Mouse (Mus musculus) heart, adult 2 months (tissue): ENCODE measurements around the gene Clba1. TPM values are rescaled to one million over a fixed set of nuclear protein-coding genes. Genes with fewer than 3 reads are reported as not detected.

ENCODE experiments used
- DNase-seq, 2 experiments: peaks; one replicate each; pipeline ENCODE4 v3.0.0; 2021
- H3K27ac ChIP-seq: fragments of 200-600 bp; 2 replicates; pipeline ENCODE4 v1.8.1; 2022
- H3K27me3 ChIP-seq: fragments of 200-500 bp; 2 replicates; pipeline ENCODE4 v1.6.1; 2012; ENCODE audit warnings: mild to moderate bottlenecking, low read length, inconsistent platforms, mixed read lengths; ENCODE audit not compliant: control insufficient read depth, insufficient read depth
- H3K36me3 ChIP-seq: fragments of 200-500 bp; 2 replicates; pipeline ENCODE4 v1.6.1; 2012; ENCODE audit warnings: low read length, inconsistent platforms; ENCODE audit not compliant: control insufficient read depth, insufficient read depth
- H3K4me1 ChIP-seq: fragments of 200-500 bp; 2 replicates; pipeline ENCODE4 v1.6.1; 2011; ENCODE audit warnings: low read length; ENCODE audit not compliant: control insufficient read depth, insufficient read depth
- H3K4me3 ChIP-seq: fragments of 200-600 bp; 2 replicates; pipeline ENCODE4 v1.8.1; 2022
- H3K79me2 ChIP-seq: fragments of 200-500 bp; replicated peaks from 2 replicates; pipeline ENCODE4 v1.6.1; 2012; ENCODE audit warnings: mild to moderate bottlenecking, inconsistent platforms, low read length, moderate library complexity, mixed read lengths; ENCODE audit not compliant: control insufficient read depth, insufficient read depth
- H3K9ac ChIP-seq: fragments of 200-500 bp; 2 replicates; pipeline ENCODE4 v1.6.1; 2012; ENCODE audit warnings: low read depth, mild to moderate bottlenecking, control low read depth, inconsistent platforms, low read length, mixed read lengths
- CTCF ChIP-seq: fragments of 200-600 bp; IDR thresholded peaks from 2 replicates; pipeline ENCODE4 v1.8.1; 2022; ENCODE audit warnings: antibody characterized with exemption, mild to moderate bottlenecking, moderate library complexity
- EP300 ChIP-seq: fragments of 200-500 bp; IDR thresholded peaks from 2 replicates; pipeline ENCODE4 v1.6.1; 2011; ENCODE audit warnings: low read depth, low read length, control low read depth; ENCODE audit not compliant: insufficient read depth
- POLR2A ChIP-seq: fragments of 200-500 bp; IDR thresholded peaks from 2 replicates; pipeline ENCODE4 v1.6.1; 2011; ENCODE audit warnings: mild to moderate bottlenecking, low read depth, low read length, control low read depth; ENCODE audit not compliant: insufficient read depth
- WGBS: fragments of 180-500 bp; shearing (Covaris S2); methylation state at CpG from one replicate; pipeline ENCODE4 v1.1.7; 2018; 5-methylcytosine and 5-hydroxymethylcytosine counted together
- intact Hi-C: fragments of 180-260 bp; cut with DNase I; formaldehyde crosslinking; loops from one replicate; pipeline ENCODE4 v1.15.1; 2025
- polyA plus RNA-seq: library from polyadenylated mRNA; depleted of rRNA; stranded (reverse); fragments of >200 nt; gene quantifications from 2 replicates; pipeline ENCODE4 v1.2.3, GENCODE M21; 2012
- total RNA-seq, 2 experiments: library from RNA; stranded (reverse); gene quantifications; 2 replicates each; pipeline ENCODE4 v1.2.3; 2021

Clba1 gene
- total and polyA plus RNA-seq, 3 experiments = 1.7 to 3.1 (median 2.0) TPM

- intact Hi-C loops = loop anchor here (5.0 kb wide), 1 partner anchor 326 kb away; no protein-coding TSS in a partner anchor
- no peak for DNase-seq
- H3K4me1 ChIP-seq = peaks cover 20% of the 10 kb centered on the region
- H3K27me3 ChIP-seq = no peaks in the 10 kb centered on the region
- 64% methylated on average over 5 of the region's 5 CpGs for WGBS
- H3K4me3 ChIP-seq = no peak overlapping the region
- H3K36me3 ChIP-seq = peaks cover 11% of the 10 kb centered on the region
- H3K9ac ChIP-seq = no peak overlapping the region
- H3K79me2 ChIP-seq = peaks cover 2% of the 10 kb centered on the region; the same call in 1 of the 2 replicates
- TF ChIP-seq POLR2A (no peak), CTCF (no peak), EP300 (no peak)
- no peak overlapping the region for H3K27ac ChIP-seq
These were observed 17.2 kb downstream of the Clba1 start for GRCm38 (mm10) chr12:112825901-112826300.

GRCm38 (mm10) chr12:112828501-112829243 lies 19.9 kb downstream of the Clba1 start:
- Histone ChIP-seq H3K4me1 (peaks cover 5% of the 10 kb centered on the region), H3K27me3 (no peaks in the 10 kb centered on the region), H3K4me3 (peak overlapping the region; percentile 95), H3K79me2 (peaks cover 2% of the 10 kb centered on the region; the same call in 1 of the 2 replicates), H3K36me3 (peaks cover 3% of the 10 kb centered on the region; the same call in 1 of the 2 replicates), H3K27ac (peak overlapping the region; percentile 94), H3K9ac (peak overlapping the region; percentile 92)
- TF ChIP-seq POLR2A (0 out of 2 replicates have a peak, but pooled peaks have one; percentile 44), EP300 (no peak), CTCF (no peak)
- under 1% methylated on average over 50 of the region's 51 CpGs for WGBS
- intact Hi-C loops = loop anchor here (5.0 kb wide), 1 partner anchor 324 kb away; no protein-coding TSS in a partner anchor
- DNase-seq = no peak

DNA sequence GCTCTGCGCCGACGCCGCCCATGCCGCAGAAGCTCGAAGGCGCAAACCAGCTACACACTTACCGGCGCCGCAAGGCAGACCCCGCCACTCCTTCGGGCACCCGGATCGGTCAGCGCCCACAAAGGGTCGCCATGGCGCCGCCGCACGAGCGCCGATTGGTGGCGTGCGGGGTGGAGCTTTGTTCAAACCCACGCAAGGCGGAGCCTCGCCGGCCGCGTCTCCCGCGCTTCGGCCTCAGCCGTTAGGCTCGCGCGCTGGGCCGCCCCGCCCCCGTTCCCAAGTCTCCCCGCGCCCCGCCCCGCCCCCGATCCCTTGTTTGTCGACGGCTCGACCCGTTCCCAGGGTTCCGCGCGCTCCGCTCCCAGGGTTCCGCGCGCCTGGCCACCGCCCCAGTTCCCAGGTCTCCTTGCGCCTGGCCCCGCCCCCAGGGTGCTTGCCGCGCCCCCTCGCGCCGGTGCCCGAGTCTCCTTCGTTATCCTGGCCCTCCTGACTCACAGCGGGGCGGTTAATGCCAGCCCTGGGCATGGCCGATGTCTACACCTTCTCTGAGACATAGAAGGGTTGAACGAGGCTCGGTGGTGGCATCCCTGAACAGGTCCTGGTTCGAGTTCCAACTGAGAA lies 20.6 kb downstream of the Clba1 start, which contains the start of gene Cdca4:
Gene Cdca4, minus strand, starts transcription at position 180 of the 621 bp plus-strand sequence.
- TF ChIP-seq CTCF = peak; percentile 43; the same call in 1 of the 2 replicates
- TF ChIP-seq POLR2A = peak; percentile 74
- peak; percentile 39; the same call in 1 of the 2 replicates for TF ChIP-seq EP300
- under 1% methylated on average over 52 of the region's 72 CpGs for WGBS
- Histone ChIP-seq H3K4me3 (peak within 1 kb of the TSS; percentile 95), H3K27me3 (no peaks in the 10 kb centered on the region), H3K27ac (peak within 1 kb of the TSS; percentile 94), H3K36me3 (peaks cover 2% of the 10 kb centered on the region; the same call in 1 of the 2 replicates), H3K79me2 (peaks cover 2% of the 10 kb centered on the region; the same call in 1 of the 2 replicates), H3K9ac (peak within 1 kb of the TSS; percentile 92), H3K4me1 (peaks cover 3% of the 10 kb centered on the region)
- peak; percentile 98 to 100 for DNase-seq
- intact Hi-C loops = loop anchor here (5.0 kb wide), 1 partner anchor 323 kb away; no protein-coding TSS in a partner anchor

DNA sequence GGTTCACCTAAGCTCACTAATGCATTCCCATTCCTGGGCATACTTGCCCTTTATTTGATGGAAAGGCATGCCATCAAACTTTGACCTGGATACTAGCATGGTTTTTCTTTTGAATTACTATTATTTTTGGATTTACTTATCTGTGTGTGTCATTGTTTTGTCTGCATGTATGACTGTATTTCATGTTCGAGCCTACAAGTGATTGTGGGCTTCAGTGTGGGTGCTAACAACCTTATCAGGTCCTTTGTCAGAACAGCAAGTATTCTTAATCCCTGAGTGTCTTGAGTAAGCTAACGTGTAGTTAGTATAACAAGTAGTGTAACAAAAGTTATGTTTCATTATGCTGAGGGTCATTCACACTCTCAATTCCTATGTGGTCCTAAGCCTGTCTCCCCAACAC lies 21.4 kb downstream of the Clba1 start:
- Histone ChIP-seq H3K4me1 (peaks cover 3% of the 10 kb centered on the region), H3K36me3 (peaks cover 2% of the 10 kb centered on the region; the same call in 1 of the 2 replicates), H3K27ac (peak overlapping the region; percentile 75), H3K4me3 (peak overlapping the region; percentile 71), H3K27me3 (no peaks in the 10 kb centered on the region), H3K79me2 (peaks cover 2% of the 10 kb centered on the region; the same call in 1 of the 2 replicates), H3K9ac (peak overlapping the region; percentile 87)
- intact Hi-C loops = loop anchor here (2.0 kb wide), 1 partner anchor 21 kb away; the partner anchor contains the start of gene Clba1
- TF ChIP-seq POLR2A = no peak
- TF ChIP-seq EP300 = no peak
- TF ChIP-seq CTCF = no peak
- WGBS = 11% methylated on average over 2 of the region's 2 CpGs
- no peak for DNase-seq

DNA sequence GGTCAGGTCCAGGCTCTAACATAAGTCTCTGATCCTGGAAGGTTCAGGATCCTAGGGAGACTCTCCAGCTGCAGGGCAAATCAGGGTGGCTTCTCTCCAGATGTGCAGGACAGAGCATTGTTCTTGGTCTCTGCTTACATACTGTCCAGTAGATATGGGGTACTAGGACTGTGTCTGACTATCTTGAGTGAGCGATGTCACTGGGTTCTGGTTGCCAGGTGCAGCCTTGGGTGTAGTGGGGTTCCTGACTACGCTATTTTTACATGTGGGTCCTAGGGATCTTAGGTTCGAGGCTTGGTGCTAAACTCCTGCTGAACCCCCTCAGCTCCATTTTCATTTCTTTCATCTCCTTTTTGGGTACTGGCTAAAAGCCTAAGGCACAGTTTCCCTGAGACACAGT lies 21.8 kb downstream of the Clba1 start:
- H3K4me1 ChIP-seq = peaks cover 3% of the 10 kb centered on the region
- intact Hi-C loops = loop anchor here (2.0 kb wide), 1 partner anchor 22 kb away; the partner anchor contains the start of gene Clba1
- DNase-seq = no peak
- no peak for TF ChIP-seq POLR2A
- peaks cover 2% of the 10 kb centered on the region; the same call in 1 of the 2 replicates for H3K36me3 ChIP-seq
- 76% methylated on average over 3 of the region's 3 CpGs for WGBS
- H3K27ac ChIP-seq = no peak overlapping the region
- no peak overlapping the region; the same call in 1 of the 2 replicates for H3K9ac ChIP-seq
- H3K27me3 ChIP-seq = no peaks in the 10 kb centered on the region
- no peak overlapping the region; the same call in 1 of the 2 replicates for H3K4me3 ChIP-seq
- peaks cover 2% of the 10 kb centered on the region; the same call in 1 of the 2 replicates for H3K79me2 ChIP-seq
